Mouse (Mus musculus) forelimb bud, embryonic 11.5 days (tissue): ENCODE measurements at regions not wholly inside any gene's neighbourhood (a gene's known extent, or its start where the extent isn't known, plus 50 kb on each side); places are given as distances from the start of the nearest gene placed in this dataset.

Source experiments
- DNase-seq: peaks from one replicate; pipeline ENCODE4 v3.0.0-alpha.2; 2012; ENCODE audit warnings: low read depth, low spot score

DNA sequence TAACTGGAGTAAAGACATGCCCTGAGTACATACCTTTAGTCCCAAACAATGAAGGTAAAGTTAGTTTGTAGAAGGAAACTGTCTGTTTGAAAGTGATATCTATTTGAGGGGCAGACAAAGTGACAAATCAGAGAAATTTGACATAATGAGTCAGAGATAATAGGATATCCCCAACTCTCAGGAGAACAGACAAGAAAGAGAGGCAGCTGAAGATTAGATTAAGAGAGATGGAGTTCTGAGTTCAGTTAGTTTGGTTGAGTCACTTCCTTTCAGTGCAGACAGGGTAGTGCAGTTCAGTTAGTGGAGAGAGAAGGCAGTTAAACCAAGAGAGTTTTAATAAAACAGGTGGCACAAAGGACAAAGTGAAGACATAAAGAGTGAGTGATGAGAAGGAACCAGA is 477.4 kb upstream of the Diaph2 start:
- no peak for DNase-seq

DNA sequence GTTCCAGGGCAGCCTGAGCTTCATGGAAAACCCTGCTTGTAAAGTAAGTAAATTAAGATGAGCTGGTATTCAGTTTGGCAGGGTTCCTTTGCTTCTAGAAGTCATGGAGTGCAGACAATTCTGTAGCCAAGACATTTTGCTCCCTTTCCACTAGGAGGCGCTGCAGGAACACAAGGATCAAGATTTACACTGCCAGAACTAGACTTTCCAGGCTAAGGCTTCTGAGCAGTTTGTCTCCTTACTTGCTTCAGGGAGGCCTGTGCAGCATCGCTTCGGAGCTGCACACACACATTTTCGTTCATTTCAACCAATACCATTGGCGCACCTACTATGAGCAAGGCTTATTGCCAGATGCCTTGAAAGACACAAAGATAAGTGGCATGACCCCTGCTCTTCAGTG is 445.6 kb upstream of the Diaph2 start:
- peak; percentile 59 for DNase-seq

GRCm38 (mm10) chrX:129309380-129309779 is 440.2 kb upstream of the Diaph2 start:
- no peak for DNase-seq

DNA sequence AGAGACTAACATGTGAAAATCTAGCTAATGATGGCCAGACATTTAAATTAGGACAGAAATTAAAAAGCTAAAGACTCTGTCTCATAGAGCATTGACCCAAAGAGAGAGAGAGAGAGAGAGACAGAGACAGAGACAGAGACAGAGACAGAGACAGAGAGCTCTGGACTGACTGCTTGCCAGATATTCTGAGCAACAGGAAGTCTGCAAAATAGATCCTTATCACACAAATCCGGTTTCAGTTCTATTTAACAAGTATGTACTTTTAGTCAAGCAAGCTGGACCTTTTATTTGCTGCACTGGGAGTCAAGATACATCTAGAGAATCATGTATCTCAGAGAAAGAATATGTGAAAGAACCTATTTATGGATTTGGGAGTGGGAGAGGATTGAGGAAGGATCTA is 420.1 kb upstream of the Diaph2 start:
- DNase-seq: no peak

DNA sequence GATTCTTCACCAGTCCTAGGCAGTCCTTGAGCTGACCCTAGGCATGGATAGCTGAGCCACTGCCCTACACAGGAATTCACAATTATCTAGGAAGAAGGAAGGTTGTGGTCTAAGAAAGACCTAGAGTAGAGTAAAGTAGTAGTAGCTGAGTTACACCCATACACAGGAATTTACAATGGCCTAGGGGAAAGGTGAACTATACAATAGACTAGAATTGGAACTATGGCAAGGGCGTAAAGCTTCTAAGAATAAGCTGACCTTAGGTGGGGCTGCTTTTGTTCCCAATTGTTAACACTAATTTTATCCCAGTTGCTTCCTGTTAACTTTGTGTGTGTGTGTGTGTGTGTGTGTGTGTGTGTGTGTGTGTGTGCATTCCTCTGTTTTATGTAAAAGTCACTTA is 416.7 kb upstream of the Diaph2 start:
- no peak for DNase-seq
